Mouse (Mus musculus): ENCODE data around the gene Tnfaip8l1. TPM values are rescaled to one million over a fixed set of nuclear protein-coding genes. Genes with fewer than 3 reads are reported as not detected.
A peak's percentile ranks its signal among the peaks of the same experiment; 100 is the strongest.

Tnfaip8l1 gene
- polyA plus RNA-seq, 1 experiment from 2014 or later, result 12.2 TPM

DNA sequence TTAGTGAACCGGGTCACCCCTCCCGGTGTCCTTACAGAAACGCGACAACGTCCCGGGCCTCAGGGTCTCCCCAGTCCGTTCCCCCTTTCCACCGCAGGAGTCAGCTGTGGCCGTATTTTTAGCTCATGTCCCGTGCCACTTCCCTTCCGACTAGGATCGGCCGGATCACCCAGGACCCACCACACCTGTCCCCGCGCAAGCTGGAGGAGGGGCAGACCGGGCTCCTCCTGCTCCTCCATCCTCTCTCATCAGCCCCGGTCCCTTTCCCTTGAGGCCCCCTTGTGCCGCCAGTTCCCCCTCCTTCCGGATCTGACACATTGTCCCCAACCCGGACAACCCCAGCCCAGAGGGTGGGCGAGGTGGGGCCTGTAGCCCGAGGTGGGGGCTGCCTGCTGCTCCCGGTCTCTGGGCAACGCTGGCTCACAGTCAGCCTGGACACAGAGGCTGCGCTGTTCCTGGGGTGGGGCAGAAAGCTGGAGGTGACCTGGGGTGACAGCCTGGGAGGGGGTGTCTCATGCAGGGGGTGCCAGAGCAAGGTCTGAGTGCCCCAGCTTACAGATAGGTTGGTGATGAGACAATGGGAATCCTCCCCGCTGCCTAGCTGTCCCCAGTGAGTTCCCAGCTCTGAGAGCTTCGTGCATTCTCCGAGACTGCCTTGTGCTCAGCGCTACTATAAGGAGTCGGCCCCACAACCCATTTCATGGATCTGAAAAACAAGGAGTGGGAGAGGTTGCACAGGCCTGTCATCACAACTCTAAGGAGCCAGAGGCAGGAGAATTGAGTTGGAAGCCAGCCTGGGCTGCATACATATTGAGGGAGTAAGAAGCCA lies 13.3 kb upstream of the Tnfaip8l1 start:
- H3K9ac ChIP-seq (replicated peaks; ENCODE audit: low read length), result no peak overlapping the region
- peaks cover 83% of the 10 kb centered on the region for H3K27me3 ChIP-seq (ENCODE audit: insufficient read depth, low read length)
- 2% methylated on average over 30 of the region's 30 CpGs for WGBS
- H3K4me3 ChIP-seq (ENCODE audit: low read length), result peak overlapping the region; percentile 14
- H3K36me3 ChIP-seq (ENCODE audit: insufficient read depth, low read length), result no peaks in the 10 kb centered on the region
- H3K4me1 ChIP-seq (ENCODE audit: insufficient read depth, low read length), result no peaks in the 10 kb centered on the region
- no peak overlapping the region for H3K27ac ChIP-seq (ENCODE audit: low read length)
- no peaks in the 10 kb centered on the region for H3K9me3 ChIP-seq (ENCODE audit: low read length)
- H3K4me2 ChIP-seq (replicated peaks; ENCODE audit: low read depth, low read length), result peak overlapping the region; percentile 33
- peak; percentile 18; the same call in 1 of the 2 replicates for ATAC-seq (ENCODE audit: low FRiP score, low TSS enrichment)

DNA sequence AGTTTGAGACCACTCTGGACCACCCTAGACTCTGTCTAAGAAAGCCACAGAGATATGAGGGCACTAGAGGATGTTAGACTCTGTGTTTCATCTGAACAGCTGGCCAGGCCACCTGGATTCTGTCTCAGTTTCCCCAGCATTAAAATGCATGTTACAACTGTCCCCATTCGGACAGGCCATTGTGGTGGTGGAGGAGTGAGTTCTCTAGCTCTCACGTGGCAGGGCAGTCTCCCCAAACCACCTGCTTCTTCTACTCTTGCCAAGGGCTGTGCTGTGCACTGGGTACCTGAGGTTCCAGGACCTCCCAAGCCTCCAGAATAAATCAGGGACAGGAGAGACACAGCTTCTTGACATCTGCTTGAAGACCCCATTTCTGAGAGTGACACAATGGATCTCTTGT lies 12.4 kb upstream of the Tnfaip8l1 start:
- Histone ChIP-seq H3K4me1 (ENCODE audit: insufficient read depth, low read length) (no peaks in the 10 kb centered on the region), H3K4me2 (replicated peaks; ENCODE audit: low read depth, low read length) (no peak overlapping the region), H3K27ac (ENCODE audit: low read length) (no peak overlapping the region), H3K9me3 (ENCODE audit: low read length) (no peaks in the 10 kb centered on the region), H3K36me3 (ENCODE audit: insufficient read depth, low read length) (no peaks in the 10 kb centered on the region), H3K27me3 (ENCODE audit: insufficient read depth, low read length) (peaks cover 74% of the 10 kb centered on the region), H3K4me3 (ENCODE audit: low read length) (no peak overlapping the region), H3K9ac (replicated peaks; ENCODE audit: low read length) (no peak overlapping the region)
- 47% methylated on average over 2 of the region's 2 CpGs for WGBS
- ATAC-seq (ENCODE audit: low FRiP score, low TSS enrichment), result no peak

DNA sequence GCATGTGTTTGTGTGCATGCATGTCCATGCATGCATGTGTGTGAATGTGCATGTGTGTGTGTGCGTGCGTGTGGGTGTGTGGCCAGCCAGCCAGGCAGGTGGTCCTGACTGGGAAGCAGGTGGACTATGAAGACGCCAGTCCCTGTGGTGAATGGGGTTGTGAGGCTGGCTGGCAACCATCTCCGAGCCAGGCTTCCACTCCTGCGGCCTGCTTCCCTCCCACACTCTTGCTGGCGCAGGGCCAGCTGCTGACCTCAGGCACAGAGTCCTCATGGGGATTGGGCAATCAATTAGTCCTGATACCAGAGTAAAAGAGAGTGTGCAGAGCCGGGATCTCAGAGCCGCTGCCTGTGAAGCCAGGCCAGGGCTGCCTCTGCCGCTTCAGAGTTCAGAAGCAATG lies 8.6 kb upstream of the Tnfaip8l1 start:
- Histone ChIP-seq H3K4me3 (ENCODE audit: low read length) (no peak overlapping the region), H3K4me1 (ENCODE audit: insufficient read depth, low read length) (no peaks in the 10 kb centered on the region), H3K27me3 (ENCODE audit: insufficient read depth, low read length) (peaks cover 47% of the 10 kb centered on the region), H3K9me3 (ENCODE audit: low read length) (no peaks in the 10 kb centered on the region), H3K9ac (replicated peaks; ENCODE audit: low read length) (no peak overlapping the region), H3K4me2 (replicated peaks; ENCODE audit: low read depth, low read length) (no peak overlapping the region), H3K27ac (ENCODE audit: low read length) (no peak overlapping the region), H3K36me3 (ENCODE audit: insufficient read depth, low read length) (no peaks in the 10 kb centered on the region)
- 0 out of 2 replicates have a peak, but pooled peaks have one; percentile 21 for ATAC-seq (ENCODE audit: low FRiP score, low TSS enrichment)
- WGBS, result 27% methylated on average over 9 of the region's 9 CpGs

DNA sequence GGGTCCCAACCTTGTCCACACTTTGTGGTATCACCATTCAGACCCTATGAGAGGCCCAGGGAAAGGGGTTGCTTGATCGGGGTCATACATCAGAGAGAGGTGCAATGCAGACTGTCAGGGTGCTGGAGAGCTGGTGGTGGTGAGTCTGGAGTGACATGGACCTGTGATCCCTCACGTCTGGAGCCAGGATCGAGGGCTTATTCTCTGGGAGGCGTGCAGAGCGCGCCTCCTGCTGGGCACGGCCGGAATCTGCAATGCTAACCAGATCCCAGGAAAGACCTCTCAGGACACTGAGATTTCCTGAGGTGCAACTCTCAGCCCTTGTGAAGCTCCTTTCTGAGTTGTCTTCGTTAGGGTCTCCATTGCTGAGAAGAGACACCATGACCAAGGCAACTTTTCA lies 2.5 kb upstream of the Tnfaip8l1 start:
- no peak overlapping the region for H3K27ac ChIP-seq (ENCODE audit: low read length)
- H3K9me3 ChIP-seq (ENCODE audit: low read length), result no peaks in the 10 kb centered on the region
- peaks cover 9% of the 10 kb centered on the region for H3K27me3 ChIP-seq (ENCODE audit: insufficient read depth, low read length)
- no peak overlapping the region for H3K9ac ChIP-seq (replicated peaks; ENCODE audit: low read length)
- H3K4me1 ChIP-seq (ENCODE audit: insufficient read depth, low read length), result peaks cover 9% of the 10 kb centered on the region; the same call in 1 of the 2 replicates
- H3K36me3 ChIP-seq (ENCODE audit: insufficient read depth, low read length), result no peaks in the 10 kb centered on the region
- H3K4me3 ChIP-seq (ENCODE audit: low read length), result no peak overlapping the region
- 1% methylated on average over 9 of the region's 9 CpGs for WGBS
- ATAC-seq (ENCODE audit: low FRiP score, low TSS enrichment), result peak; percentile 20; the same call in 1 of the 2 replicates
- no peak overlapping the region for H3K4me2 ChIP-seq (replicated peaks; ENCODE audit: low read depth, low read length)

DNA sequence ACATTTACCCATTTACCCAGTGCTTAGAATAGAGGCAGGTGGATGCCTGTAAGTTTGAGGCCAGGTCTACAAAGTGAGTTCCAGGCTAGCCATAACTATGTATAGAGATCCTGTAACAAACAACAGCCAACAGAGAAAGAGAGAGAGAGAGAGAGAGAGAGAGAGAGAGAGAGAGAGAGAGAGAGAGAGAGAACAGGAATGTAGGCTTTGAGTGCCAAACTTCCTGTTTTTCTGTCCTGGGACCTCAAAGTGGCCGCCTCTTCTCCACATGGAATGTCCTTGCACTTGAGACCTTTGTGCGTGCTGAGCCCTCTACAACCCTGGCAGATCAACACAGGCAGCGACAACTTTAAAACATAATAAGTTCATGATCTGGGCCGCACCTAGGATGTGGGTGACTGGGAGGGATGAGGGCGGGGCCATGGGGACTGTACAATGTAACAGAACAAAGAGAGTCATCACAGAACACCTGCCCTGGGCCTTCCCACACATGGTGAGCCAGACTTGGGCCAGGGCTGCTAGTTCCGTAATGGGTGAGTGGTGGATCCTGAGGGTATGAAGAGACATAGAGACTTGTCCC lies 1.3 kb downstream of the Tnfaip8l1 start:
- Histone ChIP-seq H3K4me1 (ENCODE audit: insufficient read depth, low read length) (peaks cover 9% of the 10 kb centered on the region; the same call in 1 of the 2 replicates), H3K27ac (ENCODE audit: low read length) (no peak overlapping the region), H3K4me3 (ENCODE audit: low read length) (peak overlapping the region; percentile 51), H3K9me3 (ENCODE audit: low read length) (no peaks in the 10 kb centered on the region), H3K9ac (replicated peaks; ENCODE audit: low read length) (0 out of 2 replicates have a peak overlapping the region, but pooled peaks have one; percentile 53), H3K27me3 (ENCODE audit: insufficient read depth, low read length) (no peaks in the 10 kb centered on the region), H3K4me2 (replicated peaks; ENCODE audit: low read depth, low read length) (peak overlapping the region; percentile 67), H3K36me3 (ENCODE audit: insufficient read depth, low read length) (no peaks in the 10 kb centered on the region)
- ATAC-seq (ENCODE audit: low FRiP score, low TSS enrichment), result no peak
- 70% methylated on average over 6 of the region's 6 CpGs for WGBS

DNA sequence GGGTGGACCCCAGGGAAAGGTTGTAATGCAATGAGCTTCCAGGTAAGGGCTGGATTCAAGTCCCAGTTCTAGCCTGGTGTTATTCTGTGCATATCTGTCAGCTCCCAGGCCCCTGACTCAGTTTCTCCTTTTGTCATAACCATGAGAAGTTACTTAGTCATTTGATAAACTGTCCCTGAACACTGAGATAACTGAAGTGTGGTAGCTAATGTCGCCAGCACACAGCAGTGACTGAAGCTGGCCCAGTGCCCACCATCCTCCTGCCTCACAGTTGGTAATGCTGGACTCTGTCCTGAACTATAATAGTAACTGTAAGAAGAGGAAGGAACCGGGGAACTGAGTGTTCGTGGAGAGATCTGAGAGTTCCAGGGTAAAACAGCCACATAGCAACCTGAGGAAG lies 2.2 kb downstream of the Tnfaip8l1 start:
- no peak overlapping the region for H3K9ac ChIP-seq (replicated peaks; ENCODE audit: low read length)
- no peaks in the 10 kb centered on the region for H3K9me3 ChIP-seq (ENCODE audit: low read length)
- no peaks in the 10 kb centered on the region for H3K36me3 ChIP-seq (ENCODE audit: insufficient read depth, low read length)
- no peak for ATAC-seq (ENCODE audit: low FRiP score, low TSS enrichment)
- H3K4me2 ChIP-seq (replicated peaks; ENCODE audit: low read depth, low read length), result no peak overlapping the region
- no peak overlapping the region for H3K4me3 ChIP-seq (ENCODE audit: low read length)
- H3K4me1 ChIP-seq (ENCODE audit: insufficient read depth, low read length), result peaks cover 9% of the 10 kb centered on the region; the same call in 1 of the 2 replicates
- H3K27me3 ChIP-seq (ENCODE audit: insufficient read depth, low read length), result no peaks in the 10 kb centered on the region
- WGBS, result 75% methylated on average over 3 of the region's 3 CpGs
- no peak overlapping the region for H3K27ac ChIP-seq (ENCODE audit: low read length)

DNA sequence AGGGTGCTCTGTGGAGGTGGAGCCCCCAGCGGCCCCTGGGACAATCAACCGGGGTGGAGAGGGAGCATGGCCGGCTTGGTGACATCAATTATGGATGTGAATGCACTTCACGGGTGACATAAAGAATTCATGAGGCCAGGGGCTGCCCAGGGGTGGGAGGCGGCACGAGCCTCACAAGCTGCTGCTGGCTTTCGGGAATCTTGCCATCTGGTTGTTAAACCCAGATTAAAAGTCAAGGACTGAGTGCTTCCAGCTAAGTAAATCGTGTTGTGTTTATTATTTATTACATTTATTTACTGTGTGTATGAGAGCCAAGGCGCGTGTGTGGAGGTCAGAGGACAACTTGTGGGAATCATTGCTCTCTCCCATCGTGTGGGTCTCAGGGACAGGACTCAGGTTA lies 3.4 kb downstream of the Tnfaip8l1 start:
- Histone ChIP-seq H3K36me3 (ENCODE audit: insufficient read depth, low read length) (no peaks in the 10 kb centered on the region), H3K4me2 (replicated peaks; ENCODE audit: low read depth, low read length) (no peak overlapping the region), H3K4me1 (ENCODE audit: insufficient read depth, low read length) (peaks cover 9% of the 10 kb centered on the region; the same call in 1 of the 2 replicates), H3K27ac (ENCODE audit: low read length) (no peak overlapping the region), H3K4me3 (ENCODE audit: low read length) (no peak overlapping the region), H3K9me3 (ENCODE audit: low read length) (no peaks in the 10 kb centered on the region), H3K9ac (replicated peaks; ENCODE audit: low read length) (no peak overlapping the region), H3K27me3 (ENCODE audit: insufficient read depth, low read length) (no peaks in the 10 kb centered on the region)
- ATAC-seq (ENCODE audit: low FRiP score, low TSS enrichment), result no peak
- WGBS, result 49% methylated on average over 11 of the region's 11 CpGs

DNA sequence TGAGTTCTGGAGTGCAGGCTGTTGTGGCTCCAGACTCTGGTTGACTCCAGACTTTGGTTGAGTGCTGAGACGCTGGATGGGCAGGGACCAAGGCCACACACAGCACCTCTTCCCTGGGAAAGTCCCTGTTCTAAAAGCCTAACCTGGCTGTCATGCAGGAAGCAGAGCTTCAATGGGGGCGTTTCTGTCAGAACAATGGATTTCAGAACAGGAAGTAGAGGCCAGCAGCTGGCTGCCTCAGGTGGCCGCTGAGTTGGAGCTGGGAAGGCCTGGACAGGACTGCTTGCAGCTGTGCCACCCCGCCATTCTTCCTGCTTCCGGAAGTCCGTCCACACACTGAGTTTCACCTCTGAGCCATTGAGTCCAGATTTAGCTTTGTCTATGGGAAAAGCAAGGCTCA lies 7.6 kb downstream of the Tnfaip8l1 start:
- Histone ChIP-seq H3K9me3 (ENCODE audit: low read length) (no peaks in the 10 kb centered on the region), H3K27ac (ENCODE audit: low read length) (peak overlapping the region; percentile 68), H3K36me3 (ENCODE audit: insufficient read depth, low read length) (no peaks in the 10 kb centered on the region), H3K4me1 (ENCODE audit: insufficient read depth, low read length) (no peaks in the 10 kb centered on the region), H3K27me3 (ENCODE audit: insufficient read depth, low read length) (no peaks in the 10 kb centered on the region), H3K4me2 (replicated peaks; ENCODE audit: low read depth, low read length) (no peak overlapping the region), H3K9ac (replicated peaks; ENCODE audit: low read length) (no peak overlapping the region), H3K4me3 (ENCODE audit: low read length) (no peak overlapping the region)
- peak; percentile 39; the same call in 1 of the 2 replicates for ATAC-seq (ENCODE audit: low FRiP score, low TSS enrichment)
- 59% methylated on average over 6 of the region's 6 CpGs for WGBS

DNA sequence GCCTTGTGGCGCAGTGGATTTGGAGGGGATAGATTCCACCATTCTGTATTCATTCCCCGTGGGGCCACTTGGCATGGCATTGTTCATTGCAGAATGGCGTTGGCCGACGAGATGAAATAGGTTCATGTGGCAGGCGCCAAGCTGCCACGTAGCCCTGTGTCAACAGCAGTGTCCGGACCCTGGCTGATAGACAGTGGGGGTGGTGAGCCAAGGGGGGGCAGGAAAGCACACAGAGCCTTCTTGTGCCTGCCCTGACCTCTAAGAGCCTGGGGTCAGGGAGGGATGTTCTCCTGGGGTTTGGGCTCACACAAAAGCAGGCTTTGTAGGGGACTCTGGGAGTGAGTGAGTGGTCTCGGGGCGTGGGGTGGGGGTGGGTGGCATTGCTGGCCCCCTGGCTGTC lies 8.4 kb downstream of the Tnfaip8l1 start:
- Histone ChIP-seq H3K27ac (ENCODE audit: low read length) (peak overlapping the region; percentile 19), H3K4me1 (ENCODE audit: insufficient read depth, low read length) (no peaks in the 10 kb centered on the region), H3K4me2 (replicated peaks; ENCODE audit: low read depth, low read length) (peak overlapping the region; percentile 10; the same call in 1 of the 2 replicates), H3K9ac (replicated peaks; ENCODE audit: low read length) (no peak overlapping the region), H3K9me3 (ENCODE audit: low read length) (no peaks in the 10 kb centered on the region), H3K36me3 (ENCODE audit: insufficient read depth, low read length) (no peaks in the 10 kb centered on the region), H3K27me3 (ENCODE audit: insufficient read depth, low read length) (no peaks in the 10 kb centered on the region), H3K4me3 (ENCODE audit: low read length) (no peak overlapping the region)
- WGBS, result 64% methylated on average over 10 of the region's 10 CpGs
- ATAC-seq (ENCODE audit: low FRiP score, low TSS enrichment), result no peak

DNA sequence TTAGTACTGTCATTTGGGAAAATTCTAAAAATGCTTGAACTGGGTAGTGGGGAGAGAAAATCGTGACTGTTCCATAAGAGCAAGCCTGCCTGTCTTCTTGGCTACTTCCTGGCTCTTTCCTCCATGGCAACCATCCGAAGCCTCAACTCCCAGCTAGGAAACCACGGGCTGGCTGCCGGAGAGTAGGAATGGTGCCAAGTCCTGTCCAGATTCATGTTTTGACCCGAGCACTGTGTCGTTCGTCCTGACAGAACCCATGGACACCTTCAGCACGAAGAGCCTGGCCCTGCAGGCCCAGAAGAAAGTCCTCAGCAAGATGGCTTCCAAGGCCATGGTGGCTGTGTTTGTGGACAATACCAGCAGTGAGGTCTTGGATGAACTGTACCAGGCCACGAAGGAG lies 9.2 kb downstream of the Tnfaip8l1 start:
- Histone ChIP-seq H3K27ac (ENCODE audit: low read length) (0 out of 2 replicates have a peak overlapping the region, but pooled peaks have one; percentile 11), H3K4me3 (ENCODE audit: low read length) (no peak overlapping the region), H3K9ac (replicated peaks; ENCODE audit: low read length) (no peak overlapping the region), H3K4me1 (ENCODE audit: insufficient read depth, low read length) (no peaks in the 10 kb centered on the region), H3K36me3 (ENCODE audit: insufficient read depth, low read length) (peaks cover 5% of the 10 kb centered on the region), H3K4me2 (replicated peaks; ENCODE audit: low read depth, low read length) (no peak overlapping the region), H3K27me3 (ENCODE audit: insufficient read depth, low read length) (no peaks in the 10 kb centered on the region), H3K9me3 (ENCODE audit: low read length) (no peaks in the 10 kb centered on the region)
- no peak for ATAC-seq (ENCODE audit: low FRiP score, low TSS enrichment)
- 56% methylated on average over 9 of the region's 9 CpGs for WGBS

Measured in kidney, embryonic 16.5 days (tissue).